Mouse (Mus musculus) megakaryocyte, embryonic 14.5 days (primary cell): ENCODE measurements around the gene Itpka.

ENCODE experiments used
- FLI1 ChIP-seq: IDR thresholded peaks from 2 replicates; pipeline ENCODE4 v1.6.1; 2012; ENCODE audit warnings: low read length, inconsistent platforms, mixed read lengths
- GATA1 ChIP-seq: IDR thresholded peaks from 3 replicates; pipeline ENCODE4 v1.6.1; 2012; ENCODE audit warnings: mixed read lengths, low read length, inconsistent platforms, borderline replicate concordance

DNA sequence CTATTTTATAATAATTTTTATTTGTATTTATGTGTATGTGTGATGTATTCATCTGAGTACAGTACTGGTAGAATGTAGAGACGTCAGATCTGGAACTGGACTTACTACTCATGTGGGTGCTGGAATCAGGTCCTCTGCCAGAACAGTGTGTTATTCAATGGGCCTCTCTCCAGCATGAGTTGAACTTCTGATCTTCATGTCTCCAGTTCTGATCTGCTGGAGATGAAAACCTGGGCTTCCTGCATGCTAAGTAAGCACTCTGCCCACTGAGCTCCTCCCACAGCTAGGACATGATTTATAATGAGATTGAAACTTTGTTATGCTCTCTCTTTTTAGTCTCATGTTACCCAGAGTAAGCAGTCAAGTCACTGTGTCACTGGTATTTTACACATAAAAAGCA, 46.0 kb upstream of the Itpka start:
- TF ChIP-seq FLI1 (no peak), GATA1 (no peak)
